Mouse (Mus musculus) gastrocnemius, postnatal 4 days (tissue): ENCODE measurements at regions not wholly inside any gene's neighbourhood (a gene's known extent, or its start where the extent isn't known, plus 50 kb on each side); places are given as distances from the start of the nearest gene placed in this dataset.

Source experiments
- DNase-seq, 2 experiments: peaks; one replicate each; pipeline ENCODE4 v3.0.0; 2021 to 2022; ENCODE audit warnings: low spot score in 2 of 2, mixed read lengths in 2 of 2

GRCm38 (mm10) chr15:55962093-55962492, 1515.3 kb downstream of the Slc22a22 start:
- no peak for DNase-seq
